14 mouse cellular contexts compared by ENCODE assay signal in genomic region chr5:88649250-88650173, GRCm38 (mm10). TPM values are rescaled to one million over a fixed set of nuclear protein-coding genes. Genes with fewer than 3 reads are reported as not detected.
DNase-seq lines count a peak whose midpoint lies in the region; ATAC-seq lines count a peak whose summit lies in the region.
"Had no signal": no experiment of that assay in that cellular context is flagged by ENCODE, and none has a peak within 500 bp of the region (broad histone marks: within the 10 kb centered on the region; RNA-seq: fewer than 3 reads in every experiment).

No protein-coding gene starts in this region.

- H3K4me2 ChIP-seq in heart, embryonic 13.5 days, result no peak overlapping the region
- peak overlapping the region; percentile 17; the same call in 1 of the 2 replicates for H3K4me2 ChIP-seq in liver, embryonic 11.5 days
- no peak overlapping the region for H3K4me2 ChIP-seq in midbrain, embryonic 16.5 days (ENCODE audit: low read length)
- H3K4me2 ChIP-seq: limb, embryonic 12.5 days had no signal

- H3K36me3 ChIP-seq in heart, embryonic 13.5 days, result peaks cover 81% of the 10 kb centered on the region
- H3K36me3 ChIP-seq in liver, embryonic 11.5 days (ENCODE audit: control insufficient read depth, insufficient read depth, low read length), result peaks cover 9% of the 10 kb centered on the region
- H3K36me3 ChIP-seq in midbrain, embryonic 16.5 days (ENCODE audit: control insufficient read depth, insufficient read depth, low read length), result peaks cover 53% of the 10 kb centered on the region

- H3K27ac ChIP-seq in heart, embryonic 13.5 days (replicated peaks), result peak overlapping the region; percentile 60
- H3K27ac ChIP-seq in liver, embryonic 11.5 days (ENCODE audit: low read depth, low read length), result no peak overlapping the region
- no peak overlapping the region for H3K27ac ChIP-seq in midbrain, embryonic 16.5 days (ENCODE audit: low read length)
- H3K27ac ChIP-seq: limb, embryonic 12.5 days had no signal

- no peak overlapping the region for H3K9ac ChIP-seq in heart, embryonic 13.5 days
- H3K9ac ChIP-seq in liver, embryonic 11.5 days (ENCODE audit: low read depth, low read length), result no peak overlapping the region
- H3K9ac ChIP-seq in midbrain, embryonic 16.5 days (ENCODE audit: low read depth, low read length), result no peak overlapping the region
- H3K9ac ChIP-seq: limb, embryonic 12.5 days had no signal

- H3K4me3 ChIP-seq in heart, embryonic 13.5 days, result no peak overlapping the region
- no peak overlapping the region for H3K4me3 ChIP-seq in liver, embryonic 11.5 days (ENCODE audit: low read depth, low read length)
- no peak overlapping the region for H3K4me3 ChIP-seq in midbrain, embryonic 16.5 days (ENCODE audit: low read depth, low read length)
- H3K4me3 ChIP-seq: limb, embryonic 12.5 days had no signal

- no peaks in the 10 kb centered on the region for H3K27me3 ChIP-seq in heart, embryonic 13.5 days (replicated peaks)
- H3K27me3 ChIP-seq in liver, embryonic 11.5 days (replicated peaks; ENCODE audit: control insufficient read depth, insufficient read depth, low read length), result no peaks in the 10 kb centered on the region
- no peaks in the 10 kb centered on the region for H3K27me3 ChIP-seq in midbrain, embryonic 16.5 days (ENCODE audit: control insufficient read depth, insufficient read depth, low read depth, low read length)
- H3K27me3 ChIP-seq: limb, embryonic 12.5 days had no signal

- H3K4me1 ChIP-seq in heart, embryonic 13.5 days, result peaks cover 24% of the 10 kb centered on the region
- peaks cover 13% of the 10 kb centered on the region for H3K4me1 ChIP-seq in liver, embryonic 11.5 days (replicated peaks; ENCODE audit: control insufficient read depth, insufficient read depth, low read length)
- no peaks in the 10 kb centered on the region for H3K4me1 ChIP-seq in midbrain, embryonic 16.5 days (ENCODE audit: control insufficient read depth, insufficient read depth, low read length)
- H3K4me1 ChIP-seq: limb, embryonic 12.5 days had no signal

- intact Hi-C loops in left cerebral cortex, postnatal 10 days (cut with DNase I), result loop anchor here (10.0 kb wide), 1 partner anchor 1825 kb away; no protein-coding TSS in a partner anchor

- no peaks in the 10 kb centered on the region for H3K9me3 ChIP-seq in heart, embryonic 13.5 days
- no peaks in the 10 kb centered on the region for H3K9me3 ChIP-seq in liver, embryonic 11.5 days (ENCODE audit: control insufficient read depth, low read length)
- no peaks in the 10 kb centered on the region for H3K9me3 ChIP-seq in midbrain, embryonic 16.5 days (replicated peaks; ENCODE audit: control insufficient read depth, low read length, poor library complexity, severe bottlenecking)
- H3K9me3 ChIP-seq: limb, embryonic 12.5 days had no signal

- DNase-seq in heart, adult 8-10 months (ENCODE audit: low spot score), result no peak
- peak; percentile 12 for DNase-seq in ovary, adult 18-20 months (ENCODE audit: low spot score)
- no peak for DNase-seq in ovary, postnatal 14 days (ENCODE audit: low spot score)
- no peak for DNase-seq in liver, embryonic 11.5 days (ENCODE audit: low spot score)
- no peak for DNase-seq in left cerebral cortex, postnatal 10 days (ENCODE audit: extremely low spot score in 1 of 2, low spot score in 2 of 2)
- DNase-seq: cerebellum, postnatal 10 days; gastrocnemius, postnatal 10 days; kidney, postnatal 14 days; thymus, postnatal 25 days had no signal

- no peak; the same call in 1 of the 2 replicates for ATAC-seq in heart, embryonic 13.5 days (ENCODE audit: extremely low read depth, insufficient number of reproducible peaks, low FRiP score, low TSS enrichment)
- ATAC-seq in liver, embryonic 11.5 days (replicated peaks; ENCODE audit: low FRiP score), result peak; percentile 87
- no peak for ATAC-seq in cerebellum, adult (ENCODE audit: insufficient number of reproducible peaks, low FRiP score, low TSS enrichment)
- no peak for ATAC-seq in midbrain, embryonic 16.5 days
- ATAC-seq: activated CD4-positive, CD25-positive, alpha-beta regulatory T cell, adult 4 months had no signal

- WGBS in heart, embryonic 13.5 days, result 40% methylated on average over 17 of the region's 17 CpGs
- 59% methylated on average over 17 of the region's 17 CpGs for WGBS in liver, embryonic 11.5 days
- 92% methylated on average over 17 of the region's 17 CpGs for WGBS in midbrain, embryonic 16.5 days

RNA-seq across cellular contexts. Expression of gene Grsf1, which starts 26.5 kb away (rescaled TPM):
- 61.5 and 65.6 TPM in 2 replicates for polyA plus RNA-seq in heart, embryonic 13.5 days (2015; fragmentation: Nextera tagmentation; extraction: Ambion mirVana)
- 100 to 1,000 TPM; 199 to 220 (median 209) TPM for total RNA-seq in heart, adult 8-10 months (2022)
- 53.8 and 62.2 TPM in 2 replicates for polyA plus RNA-seq in liver, embryonic 11.5 days (2014; fragmentation: Nextera tagmentation; extraction: Ambion mirVana)
- 10 to 100 TPM; 79.8 to 84.1 TPM for total RNA-seq in left cerebral cortex, postnatal 10 days (2021)
- polyA plus RNA-seq in midbrain, embryonic 16.5 days (2015; fragmentation: Nextera tagmentation; extraction: Ambion mirVana), result 57.0 and 60.5 TPM in 2 replicates
